Mouse (Mus musculus) bone marrow macrophage, adult 2 months (primary cell): ENCODE data around the gene Rbm7.

Experiments
- CTCF ChIP-seq: IDR thresholded peaks from 2 replicates; pipeline ENCODE4 v1.5.1; 2012; ENCODE audit warnings: low read depth, mild to moderate bottlenecking, low read length, moderate library complexity
- POLR2A ChIP-seq: IDR thresholded peaks from 2 replicates; pipeline ENCODE4 v1.6.1; 2012; ENCODE audit warnings: mild to moderate bottlenecking, low read depth, low read length, borderline replicate concordance

- TF ChIP-seq CTCF: no peak
- no peak for TF ChIP-seq POLR2A
These were observed 20.7 kb downstream of the Rbm7 start for GRCm38 (mm10) chr9:48474367-48474766.
